Mouse (Mus musculus): ENCODE data around the gene Lrrc28.

The Lrrc28 gene

GRCm38 (mm10) chr7:67487889-67488411 lies 157.1 kb downstream of the Lrrc28 start:
- no peak for DNase-seq (ENCODE audit: low read depth, low spot score)

GRCm38 (mm10) chr7:67486925-67487760 lies 157.9 kb downstream of the Lrrc28 start:
- peak; percentile 23 for DNase-seq (ENCODE audit: low read depth, low spot score)

- DNase-seq (ENCODE audit: low read depth, low spot score): no peak
Measured at GRCm38 (mm10) chr7:67486417-67486816, 158.7 kb downstream of the Lrrc28 start.

- no peak for DNase-seq (ENCODE audit: low read depth, low spot score)
Measured at GRCm38 (mm10) chr7:67483698-67484097, 161.4 kb downstream of the Lrrc28 start.

- DNase-seq (ENCODE audit: low read depth, low spot score): no peak
Measured at GRCm38 (mm10) chr7:67479576-67480413, 165.3 kb downstream of the Lrrc28 start.

GRCm38 (mm10) chr7:67479168-67479567 lies 165.9 kb downstream of the Lrrc28 start:
- no peak for DNase-seq (ENCODE audit: low read depth, low spot score)

- no peak for DNase-seq (ENCODE audit: low read depth, low spot score)
Measured at GRCm38 (mm10) chr7:67477996-67478395, 167.1 kb downstream of the Lrrc28 start.

GRCm38 (mm10) chr7:67471295-67471694 lies 173.8 kb downstream of the Lrrc28 start:
- no peak for DNase-seq (ENCODE audit: low read depth, low spot score)

- DNase-seq (ENCODE audit: low read depth, low spot score): no peak
Measured at GRCm38 (mm10) chr7:67468802-67469408, 176.2 kb downstream of the Lrrc28 start.

GRCm38 (mm10) chr7:67468180-67468579 lies 176.9 kb downstream of the Lrrc28 start:
- DNase-seq (ENCODE audit: low read depth, low spot score): no peak

GRCm38 (mm10) chr7:67466322-67466721 lies 178.7 kb downstream of the Lrrc28 start:
- no peak for DNase-seq (ENCODE audit: low read depth, low spot score)

GRCm38 (mm10) chr7:67464633-67465032 lies 180.4 kb downstream of the Lrrc28 start:
- no peak for DNase-seq (ENCODE audit: low read depth, low spot score)

- no peak for DNase-seq (ENCODE audit: low read depth, low spot score)
Measured at GRCm38 (mm10) chr7:67463565-67463964, 181.5 kb downstream of the Lrrc28 start.

All from embryo, embryonic 11.5 days (tissue).